Mouse (Mus musculus) NIH3T3 (cell line): Measurements from ENCODE around the gene Rad51b.

Source experiments
- DNase-seq: peaks from one replicate; pipeline ENCODE4 v3.0.0-alpha.2; 2012; ENCODE audit warnings: low read depth

Gene Rad51b

DNA sequence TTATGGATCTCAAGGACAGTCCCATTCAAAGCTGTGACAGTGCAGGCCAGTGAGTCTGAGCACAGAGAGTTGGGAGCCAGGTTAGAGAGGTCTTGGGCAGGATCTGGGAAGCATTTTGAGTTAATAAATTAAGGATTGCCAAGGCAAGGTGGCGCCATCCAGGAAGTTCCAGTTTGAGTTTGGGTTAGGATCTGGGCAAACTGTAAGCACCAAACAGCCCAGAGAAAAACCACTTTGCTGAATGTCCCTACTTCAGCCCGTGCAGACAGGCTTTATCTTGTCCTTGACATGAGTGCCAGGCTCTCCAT, 563.1 kb downstream of the Rad51b start:
- no peak for DNase-seq
